Mouse (Mus musculus): ENCODE measurements around the gene Dclk1. TPM values are rescaled to one million over a fixed set of nuclear protein-coding genes. Genes with fewer than 3 reads are reported as not detected.
"Not testable (repeated sequence)": the region's sequence is repeated elsewhere in the genome, so short reads cannot be mapped to it uniquely, and the experiment has no call there.

Gene Dclk1
- 10 to 100 TPM in 1 of 2 experiments, 1 to 10 TPM in 1; 9.2 to 11.1 TPM for total RNA-seq (2021)
- long read RNA-seq, experiment 1, partial matches to known transcripts: 0 of 1 reads
- long read RNA-seq, experiment 1, other reads (novel, unspliced or antisense): 1 of 1 reads
- long read RNA-seq, experiment 2: 0 reads

- intact Hi-C loops (cut with DNase I; ENCODE audit: low total_unique reads): loop anchor here (2.0 kb wide), 1 partner anchor 35 kb away; no protein-coding TSS in a partner anchor
- DNase-seq: peak; percentile 47
These were observed at the start of gene Dclk1 for GRCm38 (mm10) chr3:55241730-55242421. TSS of gene Dclk1 (plus strand) at chr3:55242364.

GRCm38 (mm10) chr3:55193351-55193750, 48.8 kb upstream of the Dclk1 start:
- intact Hi-C loops (cut with DNase I; ENCODE audit: low total_unique reads): no loop called here
- DNase-seq: no peak

- intact Hi-C loops (cut with DNase I; ENCODE audit: low total_unique reads): no loop called here
These were observed 47.4 kb upstream of the Dclk1 start for GRCm38 (mm10) chr3:55194792-55195191.

GRCm38 (mm10) chr3:55195581-55196327, 46.4 kb upstream of the Dclk1 start:
- no peak for DNase-seq
- intact Hi-C loops (cut with DNase I; ENCODE audit: low total_unique reads): no loop called here

More at GRCm38 (mm10) chr3:55194792-55195191, 47.4 kb upstream of the Dclk1 start:
- DNase-seq: no peak

- intact Hi-C loops (cut with DNase I; ENCODE audit: low total_unique reads): no loop called here
- DNase-seq: no peak
These were observed 45.8 kb upstream of the Dclk1 start for GRCm38 (mm10) chr3:55196328-55196710.

- DNase-seq; intact Hi-C loops (cut with DNase I; ENCODE audit: low total_unique reads): not testable (repeated sequence)
These were observed 38.5 kb upstream of the Dclk1 start for GRCm38 (mm10) chr3:55203621-55204020.

- DNase-seq: no peak
- intact Hi-C loops (cut with DNase I; ENCODE audit: low total_unique reads): loop anchor here (2.0 kb wide), 1 partner anchor 36 kb away; the partner anchor contains the start of gene Dclk1
These were observed 35.8 kb upstream of the Dclk1 start for GRCm38 (mm10) chr3:55206413-55206812.

- intact Hi-C loops (cut with DNase I; ENCODE audit: low total_unique reads): loop anchor here (2.0 kb wide), 1 partner anchor 35 kb away; the partner anchor contains the start of gene Dclk1
- DNase-seq: no peak
These were observed 34.5 kb upstream of the Dclk1 start for GRCm38 (mm10) chr3:55207665-55208064.

- DNase-seq: no peak
- intact Hi-C loops (cut with DNase I; ENCODE audit: low total_unique reads): no loop called here
These were observed 29.9 kb upstream of the Dclk1 start for GRCm38 (mm10) chr3:55212254-55212653.

- intact Hi-C loops (cut with DNase I; ENCODE audit: low total_unique reads): no loop called here
These were observed 28.4 kb upstream of the Dclk1 start for GRCm38 (mm10) chr3:55213785-55214184.

GRCm38 (mm10) chr3:55214413-55214812, 27.8 kb upstream of the Dclk1 start:
- intact Hi-C loops (cut with DNase I; ENCODE audit: low total_unique reads): no loop called here
- no peak for DNase-seq

More at GRCm38 (mm10) chr3:55213785-55214184, 28.4 kb upstream of the Dclk1 start:
- DNase-seq: no peak

GRCm38 (mm10) chr3:55222502-55222901, 19.7 kb upstream of the Dclk1 start:
- no peak for DNase-seq

GRCm38 (mm10) chr3:55223862-55224261, 18.3 kb upstream of the Dclk1 start:
- intact Hi-C loops (cut with DNase I; ENCODE audit: low total_unique reads): no loop called here
- DNase-seq: no peak

More at GRCm38 (mm10) chr3:55222502-55222901, 19.7 kb upstream of the Dclk1 start:
- intact Hi-C loops (cut with DNase I; ENCODE audit: low total_unique reads): no loop called here

- intact Hi-C loops (cut with DNase I; ENCODE audit: low total_unique reads): no loop called here
- peak; percentile 50 for DNase-seq
These were observed 15.5 kb upstream of the Dclk1 start for GRCm38 (mm10) chr3:55226501-55227213.

- intact Hi-C loops (cut with DNase I; ENCODE audit: low total_unique reads): no loop called here
- DNase-seq: no peak
These were observed 15.0 kb upstream of the Dclk1 start for GRCm38 (mm10) chr3:55227214-55227581.

- intact Hi-C loops (cut with DNase I; ENCODE audit: low total_unique reads): loop anchor here (2.0 kb wide), 1 partner anchor 36 kb away; no protein-coding TSS in a partner anchor
- DNase-seq: peak; percentile 89
These were observed 375 bp downstream of the Dclk1 start for GRCm38 (mm10) chr3:55242422-55243055.

- intact Hi-C loops (cut with DNase I; ENCODE audit: low total_unique reads): loop anchor here (2.0 kb wide), 1 partner anchor 36 kb away; no protein-coding TSS in a partner anchor
These were observed 900 bp downstream of the Dclk1 start for GRCm38 (mm10) chr3:55243056-55243471.

GRCm38 (mm10) chr3:55244087-55244486, 1.9 kb downstream of the Dclk1 start:
- DNase-seq: no peak
- intact Hi-C loops (cut with DNase I; ENCODE audit: low total_unique reads): no loop called here

More at GRCm38 (mm10) chr3:55243056-55243471, 900 bp downstream of the Dclk1 start:
- no peak for DNase-seq

All from gastrocnemius, postnatal 14 days (tissue).